Mouse (Mus musculus): Measurements from ENCODE around the gene Cryab. TPM values are rescaled to one million over a fixed set of nuclear protein-coding genes. Genes with fewer than 3 reads are reported as not detected.

Cryab gene
- polyA plus RNA-seq, 1 experiment from 2014 or later = 10.1 TPM

DNA sequence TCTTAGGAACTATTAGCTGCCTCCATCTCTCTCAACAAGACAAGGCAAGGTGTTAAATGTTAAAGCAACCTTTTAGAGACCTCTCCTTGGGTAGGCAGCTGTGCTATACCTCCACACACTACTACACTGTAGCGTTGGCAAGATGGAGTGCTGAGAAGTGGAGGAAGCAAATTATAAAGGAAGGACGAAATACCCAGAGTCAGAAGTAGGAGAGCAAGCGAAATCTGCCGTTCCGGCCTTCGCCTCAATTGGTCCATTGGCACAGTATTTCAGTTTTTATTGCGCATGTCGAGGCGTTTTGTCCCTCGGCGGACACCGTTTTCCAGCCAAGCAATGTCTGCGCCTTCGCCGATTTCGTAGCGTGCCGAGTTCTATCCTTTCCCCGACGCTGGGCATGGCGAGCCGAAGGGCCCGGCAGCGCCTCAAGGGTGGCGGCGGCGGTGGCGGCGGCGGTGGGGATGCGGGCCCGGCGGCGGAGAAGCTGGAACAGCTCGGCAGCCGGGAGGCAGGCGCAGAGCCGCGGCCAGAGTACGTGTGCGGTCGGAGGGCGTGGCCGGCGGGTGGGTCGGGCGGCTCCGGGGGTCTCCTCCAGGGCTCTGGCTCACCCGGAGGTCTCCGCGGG is 24.0 kb downstream of the Cryab start, which contains the start of the genes Alg9 and 1110032A03Rik:
Alg9 (plus strand) TSS at position 29 of the 622 bp plus-strand sequence.
1110032A03Rik (minus strand) TSS at position 530 of the 622 bp plus-strand sequence.
- Histone ChIP-seq H3K9ac (replicated peaks; ENCODE audit: low read depth, low read length) (peak within 1 kb of the TSS; percentile 93), H3K9me3 (ENCODE audit: control insufficient read depth, low read length) (no peaks in the 10 kb centered on the region), H3K4me3 (replicated peaks; ENCODE audit: low read length) (peak within 1 kb of the TSS; percentile 94), H3K4me1 (replicated peaks; ENCODE audit: control insufficient read depth, insufficient read depth, low read length) (peaks cover 18% of the 10 kb centered on the region), H3K27ac (ENCODE audit: low read length) (peak within 1 kb of the TSS; percentile 91), H3K4me2 (ENCODE audit: low read length) (peak within 1 kb of the TSS; percentile 75), H3K27me3 (replicated peaks; ENCODE audit: control insufficient read depth, insufficient read depth, low read length) (no peaks in the 10 kb centered on the region), H3K36me3 (ENCODE audit: control insufficient read depth, insufficient read depth) (0 out of 2 replicates have a peak, but pooled peaks cover 2% of the 10 kb centered on the region)
- peak; percentile 91 for ATAC-seq
- WGBS = under 1% methylated on average over 51 of the region's 51 CpGs

GRCm38 (mm10) chr9:50775662-50776126 is 24.6 kb downstream of the Cryab start:
- Histone ChIP-seq H3K9me3 (ENCODE audit: control insufficient read depth, low read length) (no peaks in the 10 kb centered on the region), H3K36me3 (ENCODE audit: control insufficient read depth, insufficient read depth) (peaks cover 3% of the 10 kb centered on the region), H3K4me3 (replicated peaks; ENCODE audit: low read length) (peak overlapping the region; percentile 94), H3K27ac (ENCODE audit: low read length) (peak overlapping the region; percentile 91), H3K9ac (replicated peaks; ENCODE audit: low read depth, low read length) (peak overlapping the region; percentile 93), H3K4me2 (ENCODE audit: low read length) (peak overlapping the region; percentile 75), H3K27me3 (replicated peaks; ENCODE audit: control insufficient read depth, insufficient read depth, low read length) (no peaks in the 10 kb centered on the region), H3K4me1 (replicated peaks; ENCODE audit: control insufficient read depth, insufficient read depth, low read length) (peaks cover 18% of the 10 kb centered on the region)
- 0% methylated on average over 30 of the region's 30 CpGs for WGBS
- ATAC-seq = no peak; the same call in 1 of the 2 replicates

- WGBS = 63% methylated on average over 11 of the region's 11 CpGs
- Histone ChIP-seq H3K9ac (replicated peaks; ENCODE audit: low read depth, low read length) (peak overlapping the region; percentile 93), H3K4me2 (ENCODE audit: low read length) (peak overlapping the region; percentile 75), H3K27ac (ENCODE audit: low read length) (no peak overlapping the region), H3K4me1 (replicated peaks; ENCODE audit: control insufficient read depth, insufficient read depth, low read length) (peaks cover 18% of the 10 kb centered on the region), H3K27me3 (replicated peaks; ENCODE audit: control insufficient read depth, insufficient read depth, low read length) (no peaks in the 10 kb centered on the region), H3K9me3 (ENCODE audit: control insufficient read depth, low read length) (no peaks in the 10 kb centered on the region), H3K36me3 (ENCODE audit: control insufficient read depth, insufficient read depth) (peaks cover 8% of the 10 kb centered on the region), H3K4me3 (replicated peaks; ENCODE audit: low read length) (peak overlapping the region; percentile 94)
- no peak for ATAC-seq
Observed at GRCm38 (mm10) chr9:50776162-50776760, 25.1 kb downstream of the Cryab start.

DNA sequence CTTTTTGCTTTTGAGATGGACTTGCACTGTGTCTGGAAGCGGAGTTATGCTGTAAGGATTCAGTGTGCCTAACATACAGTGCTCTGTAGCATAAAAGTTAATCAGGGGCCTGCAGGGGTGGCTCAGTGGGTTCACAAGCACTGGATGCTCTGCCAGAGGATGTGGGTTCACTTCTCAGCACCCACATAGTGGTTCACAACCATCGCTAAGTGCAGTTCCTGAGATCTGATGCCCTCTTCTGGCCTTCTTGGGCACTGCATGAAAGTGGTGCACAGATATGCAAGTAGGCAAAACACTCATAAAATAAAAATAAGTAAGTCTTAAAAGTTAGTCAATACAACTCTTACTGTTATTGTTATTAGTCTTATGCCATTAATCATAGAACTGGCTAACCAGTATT is 31.0 kb downstream of the Cryab start:
- H3K9ac ChIP-seq (replicated peaks; ENCODE audit: low read depth, low read length) = no peak overlapping the region
- ATAC-seq = no peak
- peaks cover 33% of the 10 kb centered on the region for H3K36me3 ChIP-seq (ENCODE audit: control insufficient read depth, insufficient read depth)
- no peaks in the 10 kb centered on the region for H3K4me1 ChIP-seq (replicated peaks; ENCODE audit: control insufficient read depth, insufficient read depth, low read length)
- H3K27ac ChIP-seq (ENCODE audit: low read length) = no peak overlapping the region
- no peak overlapping the region for H3K4me2 ChIP-seq (ENCODE audit: low read length)
- no peaks in the 10 kb centered on the region for H3K9me3 ChIP-seq (ENCODE audit: control insufficient read depth, low read length)
- no peaks in the 10 kb centered on the region for H3K27me3 ChIP-seq (replicated peaks; ENCODE audit: control insufficient read depth, insufficient read depth, low read length)
- WGBS = 71% methylated on average over 2 of the region's 2 CpGs
- H3K4me3 ChIP-seq (replicated peaks; ENCODE audit: low read length) = no peak overlapping the region

DNA sequence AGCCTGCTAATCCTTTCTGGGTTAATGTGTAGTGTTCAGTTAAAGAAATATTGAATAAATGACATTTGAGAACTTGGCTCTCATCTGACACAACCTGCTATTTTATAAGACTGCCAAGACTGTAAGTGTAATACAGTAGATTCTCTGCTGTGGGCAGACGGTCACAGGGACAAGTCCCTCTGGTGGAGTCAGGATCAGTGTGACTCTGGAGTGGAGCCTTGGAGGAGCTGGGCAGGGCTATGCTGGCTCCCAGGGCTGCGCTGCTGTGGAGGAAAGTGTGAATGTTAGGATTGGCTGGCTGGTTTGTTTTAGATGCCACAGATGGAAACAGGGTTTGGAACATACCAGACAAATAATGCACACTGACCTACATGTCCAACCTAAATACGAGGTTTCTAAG is 44.1 kb downstream of the Cryab start:
- Histone ChIP-seq H3K4me3 (replicated peaks; ENCODE audit: low read length) (no peak overlapping the region), H3K27ac (ENCODE audit: low read length) (no peak overlapping the region), H3K9me3 (ENCODE audit: control insufficient read depth, low read length) (no peaks in the 10 kb centered on the region), H3K4me1 (replicated peaks; ENCODE audit: control insufficient read depth, insufficient read depth, low read length) (no peaks in the 10 kb centered on the region), H3K36me3 (ENCODE audit: control insufficient read depth, insufficient read depth) (peaks cover 11% of the 10 kb centered on the region), H3K9ac (replicated peaks; ENCODE audit: low read depth, low read length) (no peak overlapping the region), H3K4me2 (ENCODE audit: low read length) (no peak overlapping the region), H3K27me3 (replicated peaks; ENCODE audit: control insufficient read depth, insufficient read depth, low read length) (no peaks in the 10 kb centered on the region)
- 81% methylated on average over 3 of the region's 3 CpGs for WGBS
- no peak for ATAC-seq

- ATAC-seq = no peak
- H3K9ac ChIP-seq (replicated peaks; ENCODE audit: low read depth, low read length) = no peak overlapping the region
- H3K36me3 ChIP-seq (ENCODE audit: control insufficient read depth, insufficient read depth) = peaks cover 8% of the 10 kb centered on the region; the same call in 1 of the 2 replicates
- H3K27me3 ChIP-seq (replicated peaks; ENCODE audit: control insufficient read depth, insufficient read depth, low read length) = no peaks in the 10 kb centered on the region
- WGBS = 92% methylated on average over 8 of the region's 8 CpGs
- H3K9me3 ChIP-seq (ENCODE audit: control insufficient read depth, low read length) = no peaks in the 10 kb centered on the region
- H3K4me1 ChIP-seq (replicated peaks; ENCODE audit: control insufficient read depth, insufficient read depth, low read length) = no peaks in the 10 kb centered on the region
- no peak overlapping the region for H3K27ac ChIP-seq (ENCODE audit: low read length)
- H3K4me2 ChIP-seq (ENCODE audit: low read length) = no peak overlapping the region
- no peak overlapping the region for H3K4me3 ChIP-seq (replicated peaks; ENCODE audit: low read length)
Observed at GRCm38 (mm10) chr9:50796776-50797175, 45.7 kb downstream of the Cryab start.

DNA sequence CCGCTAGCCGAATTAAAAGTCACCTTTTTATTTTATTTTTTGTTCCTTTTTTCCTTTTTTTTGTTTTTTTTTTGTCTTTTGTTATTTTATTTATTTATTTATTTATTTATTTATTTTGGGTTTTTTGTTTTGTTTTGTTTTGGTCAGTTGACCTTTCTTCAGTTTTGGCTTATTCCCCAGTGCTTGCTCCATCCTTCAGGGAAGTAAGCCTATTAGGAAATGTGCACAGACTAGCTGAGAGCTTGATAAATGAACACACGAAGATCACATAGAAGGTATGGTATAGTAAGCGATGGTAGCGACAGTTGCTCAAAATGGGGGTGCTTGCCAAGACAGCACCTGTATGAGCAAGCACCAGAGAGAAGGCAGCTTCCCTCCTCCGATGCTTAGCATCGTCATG is 46.5 kb downstream of the Cryab start:
- no peak overlapping the region for H3K4me2 ChIP-seq (ENCODE audit: low read length)
- H3K9ac ChIP-seq (replicated peaks; ENCODE audit: low read depth, low read length) = no peak overlapping the region
- H3K4me3 ChIP-seq (replicated peaks; ENCODE audit: low read length) = no peak overlapping the region
- no peak for ATAC-seq
- peaks cover 8% of the 10 kb centered on the region; the same call in 1 of the 2 replicates for H3K36me3 ChIP-seq (ENCODE audit: control insufficient read depth, insufficient read depth)
- no peaks in the 10 kb centered on the region for H3K4me1 ChIP-seq (replicated peaks; ENCODE audit: control insufficient read depth, insufficient read depth, low read length)
- H3K27me3 ChIP-seq (replicated peaks; ENCODE audit: control insufficient read depth, insufficient read depth, low read length) = no peaks in the 10 kb centered on the region
- no peaks in the 10 kb centered on the region for H3K9me3 ChIP-seq (ENCODE audit: control insufficient read depth, low read length)
- no peak overlapping the region for H3K27ac ChIP-seq (ENCODE audit: low read length)
- WGBS = 90% methylated on average over 7 of the region's 7 CpGs

GRCm38 (mm10) chr9:50798368-50798767 is 47.2 kb downstream of the Cryab start:
- H3K9ac ChIP-seq (replicated peaks; ENCODE audit: low read depth, low read length) = no peak overlapping the region
- peaks cover 8% of the 10 kb centered on the region; the same call in 1 of the 2 replicates for H3K36me3 ChIP-seq (ENCODE audit: control insufficient read depth, insufficient read depth)
- ATAC-seq = no peak
- no peak overlapping the region for H3K27ac ChIP-seq (ENCODE audit: low read length)
- 62% methylated on average over 5 of the region's 5 CpGs for WGBS
- no peaks in the 10 kb centered on the region for H3K27me3 ChIP-seq (replicated peaks; ENCODE audit: control insufficient read depth, insufficient read depth, low read length)
- H3K9me3 ChIP-seq (ENCODE audit: control insufficient read depth, low read length) = no peaks in the 10 kb centered on the region
- no peaks in the 10 kb centered on the region for H3K4me1 ChIP-seq (replicated peaks; ENCODE audit: control insufficient read depth, insufficient read depth, low read length)
- no peak overlapping the region for H3K4me2 ChIP-seq (ENCODE audit: low read length)
- H3K4me3 ChIP-seq (replicated peaks; ENCODE audit: low read length) = no peak overlapping the region

GRCm38 (mm10) chr9:50800985-50801384 is 49.9 kb downstream of the Cryab start:
- 65% methylated on average over 2 of the region's 2 CpGs for WGBS

More at GRCm38 (mm10) chr9:50800985-50801384, 49.9 kb downstream of the Cryab start:
- no peak overlapping the region for H3K9ac ChIP-seq (replicated peaks; ENCODE audit: low read depth, low read length)
- peaks cover 9% of the 10 kb centered on the region; the same call in 1 of the 2 replicates for H3K36me3 ChIP-seq (ENCODE audit: control insufficient read depth, insufficient read depth)
- no peaks in the 10 kb centered on the region for H3K9me3 ChIP-seq (ENCODE audit: control insufficient read depth, low read length)
- no peak overlapping the region for H3K4me2 ChIP-seq (ENCODE audit: low read length)
- no peaks in the 10 kb centered on the region for H3K4me1 ChIP-seq (replicated peaks; ENCODE audit: control insufficient read depth, insufficient read depth, low read length)
- no peak for ATAC-seq
- no peaks in the 10 kb centered on the region for H3K27me3 ChIP-seq (replicated peaks; ENCODE audit: control insufficient read depth, insufficient read depth, low read length)
- H3K4me3 ChIP-seq (replicated peaks; ENCODE audit: low read length) = no peak overlapping the region
- H3K27ac ChIP-seq (ENCODE audit: low read length) = no peak overlapping the region

Data from forebrain, embryonic 16.5 days (tissue).